Comparison of ENCODE assay signal across 9 mouse cellular contexts in genomic region chr3:86328531-86328930, GRCm38 (mm10).
DNase-seq lines count a peak whose midpoint lies in the region; ATAC-seq and TF ChIP-seq lines count a peak whose summit lies in the region.
"Had no signal": no experiment of that assay in that cellular context is flagged by ENCODE, and none has a peak within 500 bp of the region (broad histone marks: within the 10 kb centered on the region; RNA-seq: fewer than 3 reads in every experiment).

No protein-coding gene starts in this region.

- intact Hi-C loops in gastrocnemius, adult 2 months (cut with DNase I): loop anchor here (10.0 kb wide), 3 partner anchors 436 to 646 kb away; no protein-coding TSS in a partner anchor

- no peaks in the 10 kb centered on the region for H3K79me2 ChIP-seq in liver, adult 2 months (ENCODE audit: control insufficient read depth, insufficient read depth, low read length)
- no peaks in the 10 kb centered on the region for H3K79me2 ChIP-seq in MEL (ENCODE audit: control insufficient read depth, insufficient read depth, low read length, poor library complexity)

- H3K4me3 ChIP-seq in gastrocnemius, adult 2 months: no peak overlapping the region
- H3K4me3 ChIP-seq in liver, adult 2 months (ENCODE audit: insufficient read depth, low read depth, low read length): no peak overlapping the region
- no peak overlapping the region for H3K4me3 ChIP-seq in liver, embryonic 11.5 days (ENCODE audit: low read depth, low read length)
- no peak overlapping the region for H3K4me3 ChIP-seq in MEL (ENCODE audit: control insufficient read depth in 1 of 2, insufficient read depth in 1 of 2, low read depth in 2 of 2, low read length in 2 of 2)
- H3K4me3 ChIP-seq: erythroblast, embryonic 14.5 days had no signal

- TF ChIP-seq RAD21 in MEL (IDR thresholded peaks at IDR 0.05; ENCODE audit: low read depth, low read length): peak; percentile 98

- no peak overlapping the region for H3K27ac ChIP-seq in gastrocnemius, adult 2 months
- no peak overlapping the region for H3K27ac ChIP-seq in liver, adult 2 months (replicated peaks; ENCODE audit: insufficient read depth, low read depth, low read length)
- H3K27ac ChIP-seq in liver, embryonic 11.5 days (ENCODE audit: low read depth, low read length): no peak overlapping the region
- no peak overlapping the region for H3K27ac ChIP-seq in MEL (ENCODE audit: control insufficient read depth, low read depth, low read length)

- no peak for DNase-seq in gastrocnemius, adult 2 months
- no peak for DNase-seq in gastrocnemius, postnatal 25 days
- peak; percentile 6 for DNase-seq in liver, adult 2 months (ENCODE audit: extremely low read depth, low read depth, low spot score)
- DNase-seq in liver, embryonic 11.5 days (ENCODE audit: low spot score): no peak
- peak; percentile 49 for DNase-seq in MEL (ENCODE audit: low read depth, low spot score)
- DNase-seq in induced T-regulatory cell, adult 2 months (ENCODE audit: low read depth): peak; percentile 63
- DNase-seq in spleen, postnatal 14 days (ENCODE audit: low spot score in 2 of 2): no peak
- no peak for DNase-seq in left cerebral cortex, adult 9 months (ENCODE audit: low spot score in 2 of 2)

- H3K27me3 ChIP-seq in liver, adult 2 months (ENCODE audit: control insufficient read depth, insufficient read depth, low read length): no peaks in the 10 kb centered on the region
- H3K27me3 ChIP-seq in liver, embryonic 11.5 days (replicated peaks; ENCODE audit: control insufficient read depth, insufficient read depth, low read length): no peaks in the 10 kb centered on the region
- no peaks in the 10 kb centered on the region for H3K27me3 ChIP-seq in MEL (ENCODE audit: control insufficient read depth in 1 of 2, insufficient read depth in 2 of 2, low read length in 2 of 2)

- WGBS in liver, adult 2 months: 67% methylated on average over 1 of the region's 1 CpGs
- 24% methylated on average over 1 of the region's 1 CpGs for WGBS in liver, embryonic 11.5 days

- no peak overlapping the region for H3K9ac ChIP-seq in liver, adult 2 months (ENCODE audit: low read depth, low read length)
- no peak overlapping the region for H3K9ac ChIP-seq in liver, embryonic 11.5 days (ENCODE audit: low read depth, low read length)
- no peak overlapping the region for H3K9ac ChIP-seq in MEL (ENCODE audit: control insufficient read depth, low read depth, low read length, poor library complexity, severe bottlenecking)

- TF ChIP-seq EP300 in MEL (IDR thresholded peaks at IDR 0.05; ENCODE audit: low read depth in 1 of 2, low read length in 2 of 2): no peak

- peaks cover 2% of the 10 kb centered on the region; the same call in 1 of the 2 replicates for H3K4me1 ChIP-seq in liver, adult 2 months (ENCODE audit: control insufficient read depth, insufficient read depth, low read length)
- no peaks in the 10 kb centered on the region for H3K4me1 ChIP-seq in liver, embryonic 11.5 days (replicated peaks; ENCODE audit: control insufficient read depth, insufficient read depth, low read length)
- no peaks in the 10 kb centered on the region for H3K4me1 ChIP-seq in MEL (ENCODE audit: control insufficient read depth in 1 of 2, insufficient read depth in 2 of 2, low read length in 2 of 2)

- no peak overlapping the region for H3K4me2 ChIP-seq in liver, embryonic 11.5 days

- TF ChIP-seq POLR2A in liver, adult 2 months (IDR thresholded peaks at IDR 0.05; ENCODE audit: extremely low read depth, insufficient read depth, low read length): no peak
- TF ChIP-seq POLR2A in MEL (IDR thresholded peaks at IDR 0.05; ENCODE audit: control insufficient read depth in 1 of 2, insufficient read depth in 1 of 2, low read depth in 1 of 2, low read length in 2 of 2, poor library complexity in 1 of 2): no peak

- no peak for ATAC-seq in liver, embryonic 11.5 days (replicated peaks; ENCODE audit: low FRiP score)

- peaks cover 7% of the 10 kb centered on the region; the same call in 1 of the 2 replicates for H3K36me3 ChIP-seq in liver, adult 2 months (ENCODE audit: control insufficient read depth, insufficient read depth, low read length)
- H3K36me3 ChIP-seq in liver, embryonic 11.5 days (ENCODE audit: control insufficient read depth, insufficient read depth, low read length): no peaks in the 10 kb centered on the region
- no peaks in the 10 kb centered on the region for H3K36me3 ChIP-seq in MEL (ENCODE audit: control insufficient read depth in 1 of 2, insufficient read depth in 2 of 2, low read length in 2 of 2)

- H3K9me3 ChIP-seq in liver, embryonic 11.5 days (ENCODE audit: control insufficient read depth, low read length): no peaks in the 10 kb centered on the region
- no peaks in the 10 kb centered on the region for H3K9me3 ChIP-seq in MEL (replicated peaks; ENCODE audit: insufficient read depth, low read length)

- TF ChIP-seq CTCF in gastrocnemius, adult 2 months (IDR thresholded peaks at IDR 0.05): peak; percentile 70
- no peak for TF ChIP-seq CTCF in liver, adult 2 months (IDR thresholded peaks at IDR 0.05; ENCODE audit: low read depth, low read length)
- TF ChIP-seq CTCF in MEL (IDR thresholded peaks at IDR 0.05 in 2 of 3, conservative IDR thresholded peaks at IDR 0.05 in 1 of 3; ENCODE audit: control insufficient read depth in 1 of 3, insufficient read depth in 1 of 3, low read depth in 2 of 3, low read length in 3 of 3, poor library complexity in 1 of 3, severe bottlenecking in 1 of 3): peak in 1 of 3 experiments; percentile 77; a peak in 3 of 6 replicates

TF ChIP-seq in MEL, 35 proteins besides CTCF, POLR2A, EP300 and RAD21:
- TF ChIP-seq TBP (IDR thresholded peaks at IDR 0.05; ENCODE audit: low read depth, low read length) (no peak), ZMIZ1 (IDR thresholded peaks at IDR 0.05; ENCODE audit: low read depth, low read length) (no peak), GABPA (IDR thresholded peaks at IDR 0.05; ENCODE audit: low read depth, low read length) (no peak), MAX (IDR thresholded peaks at IDR 0.05; ENCODE audit: low read length) (no peak), TCF12 (IDR thresholded peaks at IDR 0.05; ENCODE audit: low read depth, low read length) (no peak), E2F4 (IDR thresholded peaks at IDR 0.05; ENCODE audit: borderline replicate concordance, low read depth, low read length) (no peak), GATA1 (IDR thresholded peaks at IDR 0.05; ENCODE audit: low read depth, low read length) (no peak), SMC3 (IDR thresholded peaks at IDR 0.05; ENCODE audit: low read depth, low read length) (peak; percentile 84), ZC3H11A (IDR thresholded peaks at IDR 0.05; ENCODE audit: low read depth, low read length) (peak; percentile 93), BHLHE40 (IDR thresholded peaks at IDR 0.05; ENCODE audit: borderline replicate concordance, low read depth, low read length) (no peak), ZNF384 (IDR thresholded peaks at IDR 0.05; ENCODE audit: low read depth, low read length) (peak; percentile 68), MYC (IDR thresholded peaks at IDR 0.05; ENCODE audit: low read depth, low read length) (no peak), CHD1 (IDR thresholded peaks at IDR 0.05; ENCODE audit: low read depth, low read length) (no peak), ETS1 (IDR thresholded peaks at IDR 0.05; ENCODE audit: low read depth, low read length) (no peak), SIN3A (IDR thresholded peaks at IDR 0.05; ENCODE audit: low read length) (0 out of 2 replicates have a peak, but pooled peaks have one; percentile 33), MAZ (IDR thresholded peaks at IDR 0.05; ENCODE audit: low read depth, low read length) (no peak), RCOR1 (IDR thresholded peaks at IDR 0.05; ENCODE audit: low read depth, low read length) (no peak), TAL1 (IDR thresholded peaks at IDR 0.05; ENCODE audit: low read length) (no peak), KAT2A (conservative IDR thresholded peaks at IDR 0.05; ENCODE audit: low read depth, low read length) (no peak), POLR2AphosphoS2 (IDR thresholded peaks at IDR 0.05; ENCODE audit: low read length) (no peak), NRF1 (IDR thresholded peaks at IDR 0.05; ENCODE audit: insufficient read depth, low read depth, low read length, poor library complexity, severe bottlenecking) (no peak), MYB (IDR thresholded peaks at IDR 0.05; ENCODE audit: low read depth, low read length) (no peak)
TF ChIP-seq in MEL: peak in this region for 4.

Comparison
In these comparisons a context has a peak if more than half of its experiments do, and no peak if none do; other contexts are left out.
1. DNase-seq: peak in liver, adult 2 months (single experiment), MEL (single experiment) and induced T-regulatory cell, adult 2 months (single experiment); none in gastrocnemius, adult 2 months (single experiment), gastrocnemius, postnatal 25 days (single experiment), liver, embryonic 11.5 days (single experiment), spleen, postnatal 14 days (0 of 2) and left cerebral cortex, adult 9 months (0 of 2).